Mouse (Mus musculus) lung, embryonic 16.5 days (tissue): ENCODE measurements at regions not wholly inside any gene's neighbourhood (a gene's known extent, or its start where the extent isn't known, plus 50 kb on each side); places are given as distances from the start of the nearest gene placed in this dataset.

Source experiments
- ATAC-seq: fragments of 200-750 bp; cut with Nextera tagmentation; 2 replicates; pipeline ENCODE4 v1.8.0; 2017; ENCODE audit warnings: low read depth, mild to moderate bottlenecking, moderate library complexity
- H3K27ac ChIP-seq: fragments of 300-500 bp; sonication (generic); 2 replicates; pipeline ENCODE4 v1.5.1; 2014; ENCODE audit warnings: mild to moderate bottlenecking, control low read depth, low read length
- H3K27me3 ChIP-seq: fragments of 300-500 bp; sonication (generic); 2 replicates; pipeline ENCODE4 v1.6.1; 2014; ENCODE audit warnings: low read depth, low read length, mixed read lengths; ENCODE audit not compliant: control insufficient read depth, insufficient read depth
- H3K36me3 ChIP-seq: fragments of 300-500 bp; sonication (generic); 2 replicates; pipeline ENCODE4 v1.6.1; 2014; ENCODE audit warnings: low read length; ENCODE audit not compliant: control insufficient read depth, insufficient read depth
- H3K4me1 ChIP-seq: fragments of 300-500 bp; sonication (generic); replicated peaks from 2 replicates; pipeline ENCODE4 v1.6.1; 2014; ENCODE audit warnings: low read length, mixed read lengths; ENCODE audit not compliant: control insufficient read depth, insufficient read depth
- H3K4me2 ChIP-seq: fragments of 300-500 bp; sonication (generic); 2 replicates; pipeline ENCODE4 v1.6.1; 2014; ENCODE audit warnings: low read depth, low read length, control low read depth
- H3K4me3 ChIP-seq: fragments of 300-500 bp; sonication (generic); 2 replicates; pipeline ENCODE4 v1.5.1; 2014; ENCODE audit warnings: mild to moderate bottlenecking, low read length, control low read depth
- H3K9ac ChIP-seq: fragments of 300-500 bp; sonication (generic); 2 replicates; pipeline ENCODE4 v1.6.1; 2014; ENCODE audit warnings: low read length, control low read depth
- H3K9me3 ChIP-seq: fragments of 300-500 bp; sonication (generic); 2 replicates; pipeline ENCODE4 v1.6.1; 2016; ENCODE audit warnings: low read length; ENCODE audit not compliant: control insufficient read depth
- WGBS: fragments of 180-500 bp; shearing (Covaris S2); extraction: QIAGEN DNeasy Blood & Tissue Kit; methylation state at CpG from one replicate; pipeline ENCODE4 v1.1.7; 2014; 5-methylcytosine and 5-hydroxymethylcytosine counted together

DNA sequence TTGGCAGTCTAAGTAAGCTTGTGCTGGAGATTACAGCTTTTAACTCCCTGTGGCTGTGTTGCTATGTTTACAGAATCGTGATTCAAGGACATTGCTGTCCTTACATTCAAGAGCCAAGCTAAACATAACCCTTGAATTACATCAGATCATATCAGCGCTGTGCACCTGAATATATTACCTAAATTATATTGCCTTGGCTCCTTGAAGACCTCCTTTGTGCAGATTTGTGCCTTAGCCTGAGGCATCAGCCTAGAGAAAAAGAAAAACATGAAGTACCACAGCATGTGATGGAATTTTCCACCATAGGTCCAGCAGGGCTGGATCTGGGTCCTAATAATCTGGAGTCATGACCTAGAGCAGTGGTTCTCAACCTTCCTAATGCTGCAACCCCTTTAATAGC, 189.8 kb upstream of the Tsc22d2 start:
- no peak overlapping the region for H3K4me2 ChIP-seq
- H3K4me1 ChIP-seq: 0 out of 2 replicates have a peak, but pooled peaks cover 3% of the 10 kb centered on the region
- no peaks in the 10 kb centered on the region for H3K36me3 ChIP-seq
- no peak for ATAC-seq
- H3K27ac ChIP-seq: no peak overlapping the region
- no peak overlapping the region for H3K4me3 ChIP-seq
- H3K27me3 ChIP-seq: no peaks in the 10 kb centered on the region
- 59% methylated on average over 2 of the region's 2 CpGs for WGBS
- no peaks in the 10 kb centered on the region for H3K9me3 ChIP-seq
- no peak overlapping the region for H3K9ac ChIP-seq

DNA sequence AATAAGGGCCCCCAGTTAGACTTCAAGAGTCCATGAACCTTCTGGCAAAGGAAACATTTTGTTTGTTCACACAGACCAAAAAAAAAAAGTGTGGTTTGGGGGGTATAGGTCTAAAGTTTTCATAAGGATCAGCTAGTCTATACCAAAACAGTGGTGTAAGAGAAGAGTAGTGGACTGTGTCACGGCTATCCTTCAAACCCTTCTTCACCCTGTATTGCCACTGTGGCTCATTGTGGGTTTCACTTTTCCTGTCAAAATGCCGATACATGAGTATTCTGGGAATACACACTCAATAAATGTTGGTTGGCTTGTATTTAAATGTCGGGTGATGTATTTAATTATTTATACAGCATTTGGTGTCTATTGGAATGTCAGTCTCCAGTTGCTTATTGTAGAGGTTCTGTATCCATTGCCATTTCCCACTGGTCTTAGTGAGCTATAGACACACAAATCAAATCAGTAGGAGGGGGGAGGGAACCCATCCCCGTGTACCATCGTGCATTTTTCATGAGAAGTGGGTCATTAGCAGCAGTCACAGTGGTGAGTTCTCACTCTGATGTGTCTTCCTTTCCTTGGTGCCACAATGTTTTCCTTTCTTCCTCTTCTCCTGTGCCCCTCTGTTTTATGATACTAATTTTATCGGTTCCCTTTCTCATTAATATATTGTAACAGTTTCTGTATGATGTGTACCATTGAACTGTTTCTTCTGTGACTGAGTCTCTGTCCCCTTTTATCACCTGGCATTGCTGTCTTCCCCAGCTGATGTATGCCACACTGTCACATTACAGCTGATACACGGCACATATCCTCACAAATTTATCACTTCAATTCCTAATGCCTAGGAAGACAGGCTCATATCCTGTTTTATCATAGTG, 187.8 kb upstream of the Tsc22d2 start:
- H3K9me3 ChIP-seq: no peaks in the 10 kb centered on the region
- no peaks in the 10 kb centered on the region for H3K27me3 ChIP-seq
- no peak overlapping the region for H3K4me3 ChIP-seq
- H3K27ac ChIP-seq: no peak overlapping the region
- H3K4me2 ChIP-seq: no peak overlapping the region
- no peak overlapping the region for H3K9ac ChIP-seq
- 76% methylated on average over 7 of the region's 7 CpGs for WGBS
- ATAC-seq: no peak
- 0 out of 2 replicates have a peak, but pooled peaks cover 3% of the 10 kb centered on the region for H3K4me1 ChIP-seq
- no peaks in the 10 kb centered on the region for H3K36me3 ChIP-seq

DNA sequence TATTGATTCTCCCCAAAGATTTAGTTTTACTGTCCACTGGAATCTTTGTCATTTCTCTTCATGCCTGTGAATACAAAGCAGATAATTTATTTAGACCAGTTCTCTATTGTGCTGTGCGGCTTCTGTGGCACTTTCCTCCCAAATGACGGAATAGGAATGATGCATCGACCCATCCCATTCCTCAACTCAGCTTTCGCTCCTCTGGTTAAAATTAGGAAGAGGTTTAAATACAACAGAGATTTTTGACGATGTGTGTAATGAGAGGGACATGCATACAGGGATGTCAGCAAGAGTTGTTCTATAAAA, 187.2 kb upstream of the Tsc22d2 start:
- H3K4me3 ChIP-seq: no peak overlapping the region
- WGBS: 74% methylated on average over 5 of the region's 5 CpGs
- no peaks in the 10 kb centered on the region for H3K27me3 ChIP-seq
- 0 out of 2 replicates have a peak, but pooled peaks cover 3% of the 10 kb centered on the region for H3K4me1 ChIP-seq
- ATAC-seq: no peak
- no peak overlapping the region for H3K4me2 ChIP-seq
- H3K36me3 ChIP-seq: no peaks in the 10 kb centered on the region
- H3K27ac ChIP-seq: no peak overlapping the region
- no peaks in the 10 kb centered on the region for H3K9me3 ChIP-seq
- no peak overlapping the region for H3K9ac ChIP-seq

DNA sequence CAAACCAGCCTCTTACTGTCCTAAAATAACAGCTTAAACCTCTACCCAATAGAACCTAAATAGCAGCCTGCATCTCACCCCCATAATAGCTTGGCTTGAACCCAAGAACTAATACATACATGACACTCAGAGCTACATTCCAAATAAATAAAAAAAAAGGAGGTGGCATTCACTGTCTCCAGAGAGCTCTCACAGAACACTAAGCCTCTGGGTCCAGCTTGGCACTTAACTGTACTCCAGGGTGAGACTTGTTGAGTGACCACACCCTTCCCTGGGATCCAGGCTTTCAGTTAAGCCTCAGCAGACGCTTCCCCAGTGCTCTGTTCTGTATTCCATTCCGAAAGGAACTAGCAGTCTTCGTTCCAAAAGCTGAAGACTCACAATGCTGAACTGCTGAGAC, 186.3 kb upstream of the Tsc22d2 start:
- no peak overlapping the region for H3K27ac ChIP-seq
- H3K4me2 ChIP-seq: no peak overlapping the region
- H3K4me3 ChIP-seq: no peak overlapping the region
- ATAC-seq: no peak
- no peak overlapping the region for H3K9ac ChIP-seq
- H3K9me3 ChIP-seq: no peaks in the 10 kb centered on the region
- no peaks in the 10 kb centered on the region for H3K27me3 ChIP-seq
- H3K4me1 ChIP-seq: 0 out of 2 replicates have a peak, but pooled peaks cover 3% of the 10 kb centered on the region
- no peaks in the 10 kb centered on the region for H3K36me3 ChIP-seq
- 41% methylated on average over 3 of the region's 3 CpGs for WGBS

DNA sequence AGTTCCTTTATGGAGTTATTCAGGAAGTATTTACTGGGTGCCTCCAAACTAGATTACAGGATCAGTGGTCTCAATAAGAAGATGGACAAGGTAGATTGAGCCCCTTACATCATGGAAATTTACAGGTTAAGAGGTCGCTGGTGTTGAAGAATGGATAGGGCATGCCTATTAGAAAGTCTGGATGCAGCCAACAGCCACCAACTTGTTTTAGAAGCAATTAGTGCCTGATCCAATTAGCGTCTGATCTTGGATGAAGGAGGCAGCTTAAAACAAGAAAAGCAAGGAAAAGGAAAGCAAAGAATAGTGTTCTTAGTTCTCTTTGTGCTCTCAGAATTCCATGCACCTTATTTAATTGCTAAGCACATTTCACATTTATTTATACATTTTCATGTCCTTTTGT, 182.8 kb upstream of the Tsc22d2 start:
- no peak overlapping the region for H3K27ac ChIP-seq
- no peak overlapping the region for H3K4me3 ChIP-seq
- H3K27me3 ChIP-seq: no peaks in the 10 kb centered on the region
- no peaks in the 10 kb centered on the region for H3K9me3 ChIP-seq
- H3K36me3 ChIP-seq: no peaks in the 10 kb centered on the region
- H3K4me1 ChIP-seq: 0 out of 2 replicates have a peak, but pooled peaks cover 3% of the 10 kb centered on the region
- H3K9ac ChIP-seq: no peak overlapping the region
- WGBS: 71% methylated on average over 2 of the region's 2 CpGs
- H3K4me2 ChIP-seq: no peak overlapping the region
- ATAC-seq: no peak

DNA sequence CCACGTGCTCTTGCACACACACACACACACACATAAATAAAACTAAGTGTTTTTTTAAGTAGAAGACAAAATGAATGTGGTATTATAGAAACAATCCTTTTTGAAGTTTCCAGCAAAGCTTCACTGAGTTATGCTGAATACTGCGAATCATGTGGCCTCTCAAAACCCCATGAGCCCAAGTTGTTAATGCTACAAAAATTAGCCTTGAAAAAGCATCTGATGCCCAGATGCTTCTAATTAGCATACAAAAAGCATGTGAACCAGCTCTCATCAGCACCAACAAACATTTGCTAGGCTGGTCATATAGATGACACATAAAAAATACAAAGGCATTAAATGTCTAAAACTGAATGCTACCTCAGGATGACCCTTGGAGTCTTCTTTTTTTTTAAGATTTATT, 181.2 kb upstream of the Tsc22d2 start:
- H3K27me3 ChIP-seq: no peaks in the 10 kb centered on the region
- no peak overlapping the region for H3K9ac ChIP-seq
- H3K27ac ChIP-seq: no peak overlapping the region
- H3K4me2 ChIP-seq: no peak overlapping the region
- no peak overlapping the region for H3K4me3 ChIP-seq
- 76% methylated on average over 2 of the region's 2 CpGs for WGBS
- 0 out of 2 replicates have a peak, but pooled peaks cover under 1% of the 10 kb centered on the region for H3K4me1 ChIP-seq
- H3K9me3 ChIP-seq: no peaks in the 10 kb centered on the region
- H3K36me3 ChIP-seq: no peaks in the 10 kb centered on the region
- ATAC-seq: no peak

DNA sequence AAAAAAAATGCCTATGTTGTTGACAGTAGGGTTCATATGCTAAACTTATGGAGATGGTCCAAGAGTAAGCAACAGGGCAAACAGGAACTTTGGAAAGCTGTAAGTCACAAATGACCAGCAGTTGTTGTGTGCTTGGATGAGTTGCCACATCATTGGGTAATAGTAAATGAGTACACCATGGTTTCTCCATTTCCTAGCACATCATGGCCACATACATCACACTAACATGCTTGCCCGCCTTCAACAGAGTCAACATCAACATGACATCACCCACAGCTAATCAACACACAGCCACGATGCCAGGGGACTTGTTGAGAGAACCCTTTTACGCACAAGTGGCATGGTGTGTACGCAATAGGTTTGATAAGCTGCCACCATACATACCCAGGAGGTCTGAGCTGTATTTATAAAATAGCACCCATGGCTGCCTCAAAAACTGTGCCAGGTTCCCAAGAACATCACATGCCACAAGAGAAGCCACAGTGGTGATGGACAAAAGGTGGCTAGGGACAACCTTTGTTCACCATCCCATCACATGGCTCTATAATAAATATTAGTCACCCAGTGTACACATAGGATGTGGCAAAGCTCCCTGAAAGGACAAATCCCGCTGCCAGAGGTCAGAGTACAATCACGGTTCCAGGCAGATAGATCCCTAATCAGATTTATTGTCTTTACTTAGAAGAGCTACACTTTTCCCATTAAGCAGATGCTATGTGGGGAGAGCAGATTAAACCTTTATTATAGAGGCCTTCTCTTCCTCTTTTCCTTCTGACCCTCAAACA, 179.5 kb upstream of the Tsc22d2 start:
- Histone ChIP-seq H3K9me3 (no peaks in the 10 kb centered on the region), H3K4me3 (no peak overlapping the region), H3K36me3 (no peaks in the 10 kb centered on the region), H3K4me2 (no peak overlapping the region), H3K4me1 (no peaks in the 10 kb centered on the region), H3K27me3 (no peaks in the 10 kb centered on the region), H3K9ac (no peak overlapping the region), H3K27ac (no peak overlapping the region)
- no peak for ATAC-seq
- WGBS: 56% methylated on average over 6 of the region's 6 CpGs

DNA sequence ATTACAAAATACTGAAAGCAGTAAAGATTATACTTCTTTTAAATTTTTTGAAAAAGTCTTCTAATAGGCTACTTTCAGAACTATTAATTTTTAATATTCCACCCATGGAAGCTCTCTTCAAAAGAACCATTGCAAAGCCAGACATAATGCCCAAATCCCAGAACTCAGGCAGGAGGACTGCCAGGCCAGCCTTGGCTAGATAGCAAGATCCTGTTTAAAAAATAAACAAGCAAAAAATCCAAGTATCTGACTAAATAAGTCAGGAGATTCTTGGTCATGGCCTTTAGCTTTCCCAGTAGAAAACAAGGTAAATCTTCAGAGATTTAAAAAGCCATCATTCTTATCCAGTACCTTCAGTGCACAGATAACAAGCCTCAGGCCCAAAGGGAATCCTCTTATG, 176.4 kb upstream of the Tsc22d2 start:
- no peak overlapping the region for H3K9ac ChIP-seq
- H3K36me3 ChIP-seq: no peaks in the 10 kb centered on the region
- no peak overlapping the region for H3K4me3 ChIP-seq
- H3K27me3 ChIP-seq: no peaks in the 10 kb centered on the region
- no peaks in the 10 kb centered on the region for H3K4me1 ChIP-seq
- H3K4me2 ChIP-seq: no peak overlapping the region
- H3K27ac ChIP-seq: no peak overlapping the region
- H3K9me3 ChIP-seq: no peaks in the 10 kb centered on the region
- no peak for ATAC-seq

DNA sequence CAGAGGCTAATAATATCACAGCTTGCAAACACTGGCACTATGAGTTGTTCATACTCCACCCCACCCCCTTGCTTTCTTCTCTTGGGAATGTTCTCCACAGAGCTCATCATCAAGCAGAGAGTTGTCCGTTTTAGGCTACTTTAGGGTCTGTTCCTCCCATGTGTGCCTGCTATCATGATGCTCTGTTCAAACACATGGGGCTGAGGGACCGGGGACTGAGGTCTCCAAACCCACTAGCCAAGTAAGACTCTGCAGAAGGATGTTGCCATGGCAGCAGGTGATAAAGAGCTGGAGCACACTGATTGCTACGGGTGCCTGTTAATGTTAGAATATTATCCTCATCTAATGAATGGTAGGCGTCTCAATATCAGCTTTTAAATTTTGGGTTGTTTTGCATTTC, 173.7 kb upstream of the Tsc22d2 start:
- Histone ChIP-seq H3K4me1 (no peaks in the 10 kb centered on the region), H3K4me2 (no peak overlapping the region), H3K27ac (no peak overlapping the region), H3K9me3 (no peaks in the 10 kb centered on the region), H3K27me3 (no peaks in the 10 kb centered on the region), H3K9ac (no peak overlapping the region), H3K4me3 (no peak overlapping the region), H3K36me3 (no peaks in the 10 kb centered on the region)
- 52% methylated on average over 4 of the region's 4 CpGs for WGBS
- no peak for ATAC-seq
